Mouse (Mus musculus) bone marrow macrophage, adult 2 months (primary cell): ENCODE data around the gene Gprin3. TPM values are rescaled to one million over a fixed set of nuclear protein-coding genes. Genes with fewer than 3 reads are reported as not detected.

Experiments
- H3K27ac ChIP-seq: 2 replicates; pipeline ENCODE4 v1.5.1; 2012; ENCODE audit warnings: low read depth, low read length; ENCODE audit not compliant: insufficient read depth
- H3K4me1 ChIP-seq: 2 replicates; pipeline ENCODE4 v1.6.1; 2012; ENCODE audit warnings: low read length; ENCODE audit not compliant: control insufficient read depth, insufficient read depth
- H3K4me3 ChIP-seq: 2 replicates; pipeline ENCODE4 v1.5.1; 2012; ENCODE audit warnings: mild to moderate bottlenecking, low read length, moderate library complexity; ENCODE audit not compliant: insufficient read depth
- CTCF ChIP-seq: IDR thresholded peaks from 2 replicates; pipeline ENCODE4 v1.5.1; 2012; ENCODE audit warnings: low read depth, mild to moderate bottlenecking, low read length, moderate library complexity
- POLR2A ChIP-seq: IDR thresholded peaks from 2 replicates; pipeline ENCODE4 v1.6.1; 2012; ENCODE audit warnings: mild to moderate bottlenecking, low read depth, low read length, borderline replicate concordance
- polyA plus RNA-seq: library from polyadenylated mRNA; stranded (reverse); fragments of >200 nt; gene quantifications from 2 replicates; pipeline ENCODE4 v1.2.4, GENCODE M21; 2012; ENCODE audit not compliant: missing spikeins, insufficient read depth, insufficient read length

Gprin3 gene
- not detected in 2 replicates for polyA plus RNA-seq

DNA sequence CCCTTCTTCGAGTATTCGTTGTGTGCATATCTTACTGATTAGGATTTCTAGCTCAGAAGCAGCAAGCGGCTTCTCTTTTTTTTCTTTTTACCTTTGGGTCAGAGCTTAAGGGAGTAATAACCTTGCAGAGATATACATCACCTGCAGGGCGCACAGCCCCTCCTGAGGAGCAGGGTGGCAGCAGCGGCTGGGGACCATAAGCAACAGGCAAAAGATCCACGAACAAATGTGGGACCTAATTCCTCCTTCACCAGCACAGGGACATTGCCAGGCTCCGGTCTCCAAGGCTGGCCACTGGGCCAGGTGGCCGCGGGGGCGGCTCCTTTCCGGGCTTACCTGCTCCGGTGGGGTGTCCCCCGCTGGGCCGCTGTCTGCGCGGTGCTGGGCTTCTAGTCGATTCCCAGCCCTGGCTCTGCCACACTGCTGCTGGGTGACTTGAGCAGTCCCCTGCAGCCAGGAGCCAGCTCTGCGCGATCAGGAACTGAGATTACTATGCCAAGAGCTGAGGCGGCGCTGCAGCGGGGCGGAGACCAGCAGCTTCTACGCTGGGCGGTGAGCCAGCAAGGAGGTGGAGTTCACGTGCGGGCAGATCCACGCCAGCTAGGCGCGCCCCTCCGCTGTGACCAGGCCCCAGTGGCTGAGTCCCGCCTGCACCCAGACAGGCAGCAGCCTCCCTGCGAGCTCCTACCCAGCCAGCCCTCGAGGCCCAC lies at the start of gene Gprin3:
Gene Gprin3, minus strand, starts transcription at position 471 of the 710 bp plus-strand sequence.
- TF ChIP-seq CTCF (no peak), POLR2A (no peak)
- H3K4me1 ChIP-seq = no peaks in the 10 kb centered on the region
- no peak within 1 kb of the TSS for H3K27ac ChIP-seq
- H3K4me3 ChIP-seq = peak within 1 kb of the TSS; percentile 10

DNA sequence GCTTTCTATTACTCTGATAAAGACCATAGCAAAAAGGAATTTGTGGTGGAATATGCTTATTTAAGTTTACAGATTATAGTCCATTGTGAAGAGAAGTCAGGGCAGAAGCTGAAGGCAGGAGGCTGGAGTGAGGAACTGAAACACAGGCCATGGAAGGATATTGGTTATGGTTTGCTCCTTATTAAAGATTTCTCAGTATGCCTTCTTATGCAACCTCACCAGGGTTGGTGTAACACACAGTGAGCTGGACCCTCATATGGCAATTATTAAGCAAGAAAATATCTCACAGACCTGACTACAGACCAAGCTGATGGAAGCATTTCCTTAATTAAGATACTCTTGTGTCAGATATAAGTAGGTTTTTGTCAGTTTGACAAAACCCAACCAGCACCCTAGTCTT lies 32.8 kb upstream of the Gprin3 start:
- Histone ChIP-seq H3K4me1 (no peaks in the 10 kb centered on the region), H3K4me3 (no peak overlapping the region), H3K27ac (no peak overlapping the region)
- no peak for TF ChIP-seq CTCF

GRCm38 (mm10) chr6:59456116-59456515 lies 30.0 kb upstream of the Gprin3 start:
- H3K4me1 ChIP-seq = no peaks in the 10 kb centered on the region
- no peak overlapping the region for H3K4me3 ChIP-seq
- TF ChIP-seq POLR2A (no peak), CTCF (no peak)
- no peak overlapping the region for H3K27ac ChIP-seq

- TF ChIP-seq CTCF (no peak), POLR2A (no peak)
- Histone ChIP-seq H3K4me1 (no peaks in the 10 kb centered on the region), H3K27ac (no peak overlapping the region), H3K4me3 (no peak overlapping the region)
These were observed 25.3 kb upstream of the Gprin3 start for GRCm38 (mm10) chr6:59451348-59451747.

GRCm38 (mm10) chr6:59445101-59445503 lies 19.0 kb upstream of the Gprin3 start:
- Histone ChIP-seq H3K4me3 (no peak overlapping the region), H3K4me1 (no peaks in the 10 kb centered on the region), H3K27ac (no peak overlapping the region)
- TF ChIP-seq CTCF = no peak
- no peak for TF ChIP-seq POLR2A

- Histone ChIP-seq H3K27ac (no peak overlapping the region), H3K4me3 (no peak overlapping the region), H3K4me1 (no peaks in the 10 kb centered on the region)
- TF ChIP-seq POLR2A (no peak), CTCF (no peak)
These were observed 9.8 kb upstream of the Gprin3 start for GRCm38 (mm10) chr6:59435906-59436305.

GRCm38 (mm10) chr6:59433116-59433515 lies 7.0 kb upstream of the Gprin3 start:
- no peak overlapping the region for H3K27ac ChIP-seq
- H3K4me3 ChIP-seq = no peak overlapping the region
- TF ChIP-seq CTCF (no peak), POLR2A (no peak)
- no peaks in the 10 kb centered on the region for H3K4me1 ChIP-seq

DNA sequence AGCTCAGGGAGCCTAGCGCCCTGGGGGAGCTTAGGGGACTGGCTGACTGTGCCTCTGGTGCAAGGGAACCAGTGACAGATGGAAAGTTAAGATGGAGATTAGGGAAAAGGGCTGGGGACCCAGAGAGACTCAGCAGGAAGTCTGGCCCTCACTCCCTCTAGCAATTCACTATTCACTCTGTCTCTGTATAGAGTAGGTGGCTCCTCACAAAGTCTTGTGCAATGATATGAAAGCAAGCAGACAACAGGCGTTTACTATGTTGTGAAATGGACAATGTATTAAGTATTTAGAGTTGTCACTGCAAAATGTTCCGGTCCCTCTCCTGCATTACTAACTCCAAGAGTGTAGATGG lies 416 bp upstream of the Gprin3 start:
- TF ChIP-seq CTCF (no peak), POLR2A (no peak)
- Histone ChIP-seq H3K4me1 (no peaks in the 10 kb centered on the region), H3K27ac (no peak overlapping the region), H3K4me3 (peak overlapping the region; percentile 10; the same call in 1 of the 2 replicates)

DNA sequence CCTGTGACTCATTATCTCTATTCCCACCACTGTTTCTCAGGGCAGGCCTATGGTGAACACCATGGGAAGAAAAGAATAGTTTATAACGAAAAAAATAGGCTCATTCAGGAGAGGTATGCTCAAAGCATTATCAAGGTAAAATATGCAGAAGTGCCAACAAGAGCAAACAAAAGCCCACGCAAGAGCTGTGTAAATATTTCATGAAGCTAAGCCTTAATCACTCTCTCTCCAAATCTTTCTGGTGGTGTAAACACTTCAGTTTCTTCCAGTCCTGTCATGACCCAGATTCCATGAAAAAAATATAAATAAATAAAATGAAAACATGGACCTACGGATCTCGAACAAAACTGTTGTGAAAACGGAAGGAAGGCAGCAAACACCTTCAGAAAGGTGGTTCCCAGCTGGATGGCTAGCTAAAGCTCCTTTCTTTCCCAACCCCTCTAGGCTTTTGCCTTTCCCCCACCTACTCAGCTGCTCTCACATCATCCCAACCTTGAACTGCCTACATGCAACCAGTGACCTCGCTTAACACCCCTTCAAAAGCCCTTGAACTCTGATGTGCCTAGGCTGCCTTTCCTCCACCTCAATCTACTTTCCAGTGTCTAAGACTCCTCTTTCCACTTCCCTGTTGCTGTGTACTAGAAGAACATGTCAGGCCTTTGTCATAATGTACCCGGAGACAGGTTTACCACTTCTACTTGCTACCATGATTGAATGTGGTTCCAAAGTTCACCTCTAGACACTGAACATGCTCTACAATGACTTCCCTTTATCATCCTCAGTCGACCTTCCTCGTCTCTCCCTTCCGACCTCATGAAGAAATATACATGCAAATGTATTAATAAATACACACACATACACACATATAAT lies 988 bp downstream of the Gprin3 start:
- Histone ChIP-seq H3K27ac (no peak overlapping the region), H3K4me1 (no peaks in the 10 kb centered on the region), H3K4me3 (no peak overlapping the region)
- TF ChIP-seq CTCF (no peak), POLR2A (no peak)

DNA sequence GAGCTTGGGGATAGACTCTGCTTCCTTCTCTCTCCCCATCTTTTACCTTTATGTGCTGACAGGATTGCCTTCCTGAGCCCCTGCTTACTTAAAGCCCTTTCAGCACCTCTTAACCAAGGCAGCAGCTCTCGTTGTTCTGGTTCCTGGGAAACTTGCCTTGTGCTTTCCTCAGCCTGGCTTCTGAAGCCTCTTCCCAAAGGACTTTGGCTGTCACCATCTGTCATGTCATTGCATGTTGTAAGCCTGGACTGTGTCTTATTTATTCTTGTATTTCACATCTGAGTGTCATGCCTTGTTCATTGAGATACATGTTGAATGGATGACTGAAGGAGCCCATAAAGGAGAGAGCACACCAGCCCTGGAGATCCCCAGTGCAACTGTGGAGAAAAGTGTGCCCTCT lies 2.3 kb downstream of the Gprin3 start:
- H3K4me3 ChIP-seq = no peak overlapping the region
- no peaks in the 10 kb centered on the region for H3K4me1 ChIP-seq
- no peak overlapping the region for H3K27ac ChIP-seq
- TF ChIP-seq POLR2A (no peak), CTCF (no peak)

DNA sequence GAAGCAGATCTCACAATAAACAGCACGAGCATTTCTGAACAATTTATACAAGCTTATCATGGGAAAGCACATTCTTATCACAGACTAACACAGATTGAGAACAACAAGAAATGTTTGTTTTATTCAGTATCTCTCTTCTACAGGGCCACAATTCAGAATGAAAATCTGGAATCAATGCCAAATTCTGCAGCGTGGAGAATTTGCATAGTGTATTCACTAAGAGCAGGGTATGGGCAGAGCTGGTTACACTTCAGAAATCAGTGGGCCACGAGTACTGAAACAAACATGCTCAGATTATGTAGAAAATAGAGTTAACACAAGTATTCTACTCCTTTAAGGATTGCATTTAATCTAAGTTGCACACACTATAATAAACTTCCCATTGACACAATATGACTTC lies 6.8 kb downstream of the Gprin3 start:
- Histone ChIP-seq H3K4me1 (no peaks in the 10 kb centered on the region), H3K4me3 (no peak overlapping the region), H3K27ac (no peak overlapping the region)
- TF ChIP-seq POLR2A (no peak), CTCF (no peak)
